Mouse (Mus musculus) bone marrow, adult 2 months (tissue): ENCODE results near the gene Tbr1.

Source experiments
- CTCF ChIP-seq: fragments of 200-500 bp; IDR thresholded peaks from 2 replicates; pipeline ENCODE4 v1.5.1; 2011; ENCODE audit warnings: low read length, control low read depth; ENCODE audit not compliant: control insufficient read depth, insufficient read depth
- POLR2A ChIP-seq: fragments of 200-500 bp; IDR thresholded peaks from 2 replicates; pipeline ENCODE4 v1.6.1; 2011; ENCODE audit warnings: low read depth, mild to moderate bottlenecking, control low read depth, low read length, borderline replicate concordance; ENCODE audit not compliant: control insufficient read depth

GRCm38 (mm10) chr2:61807781-61808180 lies 5.1 kb downstream of the Tbr1 start:
- no peak for TF ChIP-seq CTCF
- TF ChIP-seq POLR2A, result no peak
